Mouse (Mus musculus) adrenal gland, adult 8-10 months (tissue): ENCODE results near the gene Zcchc8. TPM values are rescaled to one million over a fixed set of nuclear protein-coding genes. Genes with fewer than 3 reads are reported as not detected.

Experiments
- total RNA-seq, 4 experiments: library from RNA; stranded (reverse); gene quantifications; 2 replicates each; pipeline ENCODE4 v1.2.4; 2022

Gene Zcchc8
- total RNA-seq, 4 experiments from 2014 or later = 42.1 to 54.0 (median 45.7) TPM

Other genes with a start within 250 kb of the Zcchc8 start
- gene Lrrc43, start 231.8 kb downstream of the Zcchc8 start, total RNA-seq = not detected
- not detected for gene Il31, start 231.6 kb downstream of the Zcchc8 start, total RNA-seq
- under 1 TPM; 0.29 to 0.52 (median 0.40) TPM for gene B3gnt4, start 210.6 kb downstream of the Zcchc8 start, total RNA-seq
- 10 to 100 TPM; 86.9 to 99.4 (median 88.5) TPM for gene Diablo, start 196.9 kb downstream of the Zcchc8 start, total RNA-seq
- gene Gm49027, start 195.6 kb downstream of the Zcchc8 start, total RNA-seq = 10 to 100 TPM in 2 of 4 experiments, 1 to 10 TPM in 2; 5.9 to 22.1 (median 11.8) TPM
- gene Vps33a, start 148.1 kb downstream of the Zcchc8 start, total RNA-seq = 10 to 100 TPM; 53.7 to 68.7 (median 64.1) TPM
- gene Clip1, start 36.5 kb downstream of the Zcchc8 start, total RNA-seq = 100 to 1,000 TPM in 2 of 4 experiments, 10 to 100 TPM in 2; 77.6 to 145 (median 103) TPM
- gene Rsrc2, start 28.3 kb upstream of the Zcchc8 start, total RNA-seq = 10 to 100 TPM; 55.2 to 92.9 (median 73.7) TPM
- 1 to 10 TPM in 2 of 4 experiments, under 1 TPM in 2; 0.43 to 1.9 (median 1.3) TPM for gene Kntc1, start 28.6 kb upstream of the Zcchc8 start, total RNA-seq
- 1 to 10 TPM; 1.3 to 2.6 (median 1.5) TPM for gene Hcar2, start 144.4 kb upstream of the Zcchc8 start, total RNA-seq
- 1 to 10 TPM; 3.4 to 8.4 (median 7.0) TPM for gene Hcar1, start 158.9 kb upstream of the Zcchc8 start, total RNA-seq
- gene Denr, start 186.1 kb upstream of the Zcchc8 start, total RNA-seq = 10 to 100 TPM; 60.3 to 75.8 (median 67.3) TPM
- gene Gm43518, start 206.3 kb upstream of the Zcchc8 start, total RNA-seq = 1 to 10 TPM in 3 of 4 experiments, under 1 TPM in 1; 0.87 to 2.5 (median 2.2) TPM
- gene Ccdc62, start 209.6 kb upstream of the Zcchc8 start, total RNA-seq = 1 to 10 TPM; 2.0 to 9.8 (median 6.1) TPM